Mouse (Mus musculus): ENCODE measurements at regions not wholly inside any gene's neighbourhood (a gene's known extent, or its start where the extent isn't known, plus 50 kb on each side); places are given as distances from the start of the nearest gene placed in this dataset.
"Not testable (repeated sequence)": the region's sequence is repeated elsewhere in the genome, so short reads cannot be mapped to it uniquely, and the experiment has no call there.

DNA sequence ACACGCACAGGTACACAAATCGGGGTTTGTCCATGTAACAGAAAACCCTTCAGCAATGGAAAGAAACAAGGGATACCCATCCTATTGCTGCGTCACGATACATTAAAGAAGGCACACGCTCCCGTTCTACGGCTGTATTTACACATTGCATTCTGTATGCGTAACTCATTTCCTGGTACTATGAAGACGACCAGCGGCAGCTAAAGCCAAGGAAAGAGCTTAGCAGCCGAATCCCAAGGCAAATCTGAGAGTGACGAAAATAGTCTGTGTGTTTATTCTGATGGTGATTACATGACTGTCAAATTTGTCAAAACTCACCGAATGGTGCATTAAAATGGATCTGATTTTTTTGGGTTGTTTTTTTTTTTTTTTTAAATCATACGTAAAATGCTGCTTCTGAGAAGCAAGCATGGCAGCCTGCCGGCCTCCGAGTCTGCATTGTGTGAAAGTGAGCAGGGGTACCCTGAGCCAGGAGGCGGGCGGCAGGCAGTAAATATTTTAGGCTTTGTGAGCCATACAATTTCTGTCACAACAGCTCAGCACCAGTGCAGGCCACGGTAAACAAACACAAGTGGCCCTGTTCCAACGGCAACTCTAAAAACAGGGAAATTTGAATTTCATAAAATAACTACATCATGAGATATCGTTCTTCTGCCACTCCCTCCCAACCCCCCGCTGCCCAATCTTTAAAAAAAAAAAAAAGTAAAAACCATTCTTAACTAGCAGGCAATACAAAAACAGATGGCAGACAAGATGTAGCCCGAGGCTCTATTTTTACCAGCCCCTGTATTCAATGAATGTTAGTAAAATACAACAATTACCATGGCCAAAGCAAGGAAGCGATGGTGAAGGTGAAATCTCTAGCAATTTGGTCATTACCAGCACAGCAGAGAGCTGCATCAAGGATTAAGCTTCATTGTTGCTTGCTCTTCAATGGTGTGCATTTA, 164.2 kb upstream of the Kit start:
- DNase-seq, result no peak

DNA sequence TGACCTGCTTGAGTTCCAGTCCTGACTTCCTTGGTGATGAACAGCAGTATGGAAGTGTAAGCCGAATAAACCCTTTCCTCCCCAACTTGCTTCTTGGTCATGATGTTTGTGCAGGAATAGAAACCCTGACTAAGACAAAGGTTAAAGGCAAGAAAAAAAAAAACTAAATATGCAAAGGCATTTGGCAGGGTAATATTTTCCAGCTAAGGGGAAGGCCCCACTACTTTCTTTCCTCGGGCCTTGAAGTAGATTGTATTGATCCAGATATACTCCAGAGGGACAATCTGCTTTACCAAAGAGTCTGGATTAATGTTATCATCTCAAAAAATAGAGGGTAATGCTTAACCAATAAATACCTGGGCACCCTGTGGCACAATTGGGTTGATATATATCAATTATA, 155.4 kb upstream of the Kit start:
- DNase-seq, result not testable (repeated sequence)

DNA sequence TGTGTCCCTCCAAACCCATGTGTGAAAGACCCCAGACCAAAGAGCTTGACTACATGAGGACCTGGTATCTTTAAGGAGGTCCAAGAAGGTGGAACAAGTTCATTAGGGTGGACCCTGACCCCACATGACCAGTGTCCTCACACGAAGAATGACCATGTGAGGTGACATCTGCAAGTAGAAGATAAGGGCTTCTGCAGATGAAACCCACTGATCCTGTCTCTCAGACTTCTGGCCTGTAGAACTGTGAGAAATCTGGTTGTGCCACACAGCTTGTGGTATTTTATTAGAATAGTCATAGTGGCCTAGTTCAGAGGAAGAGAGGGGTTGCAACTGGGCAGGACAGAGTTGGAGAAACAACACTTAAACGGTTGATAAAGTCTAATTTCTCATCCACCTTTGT, 141.8 kb upstream of the Kit start:
- no peak for DNase-seq

DNA sequence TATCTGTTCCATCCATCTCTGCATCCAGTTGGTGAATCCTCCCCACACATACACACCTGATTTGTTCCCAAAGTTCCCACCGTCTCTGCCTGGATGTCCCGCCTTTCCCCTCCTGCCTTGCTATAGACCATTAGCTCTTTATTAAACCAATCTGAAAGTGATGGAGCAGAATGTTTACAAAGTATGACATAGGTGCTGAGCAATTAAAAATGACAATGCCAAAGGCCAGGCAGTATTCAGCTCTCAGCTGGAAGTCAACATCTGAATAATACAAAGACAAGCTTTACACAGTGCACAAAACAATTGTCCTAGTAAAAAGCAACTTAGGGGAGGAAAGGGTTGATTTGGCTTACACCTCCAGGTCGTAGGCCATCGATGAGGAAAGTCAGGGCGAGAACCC, 136.8 kb upstream of the Kit start:
- DNase-seq, result no peak

DNA sequence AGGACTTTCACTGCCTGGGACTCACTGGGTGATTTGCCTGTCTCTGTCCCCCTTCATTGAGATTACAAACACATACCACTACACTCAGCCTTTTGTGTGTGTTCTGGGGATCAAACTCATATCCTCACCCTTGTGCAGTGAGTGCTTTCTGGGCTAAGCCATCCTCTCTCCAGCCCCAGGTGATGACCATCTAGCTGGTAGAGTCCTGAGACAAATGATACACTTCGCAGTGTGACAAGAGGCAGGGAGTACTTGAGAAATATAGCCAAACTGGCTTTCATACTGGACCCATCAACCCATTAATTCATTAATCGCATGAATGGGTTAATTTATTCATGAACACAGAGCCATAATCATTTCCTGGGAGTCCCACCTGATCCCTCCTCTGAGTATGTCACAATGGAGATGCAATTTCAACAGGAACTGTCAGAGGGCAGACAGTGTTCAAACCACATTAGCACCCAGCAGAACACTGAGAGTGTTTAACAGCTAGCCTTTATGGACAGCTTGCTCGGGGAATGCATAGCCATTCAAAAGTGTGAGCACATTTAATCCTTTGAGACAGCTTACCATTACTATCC, 130.6 kb upstream of the Kit start:
- DNase-seq, result no peak

DNA sequence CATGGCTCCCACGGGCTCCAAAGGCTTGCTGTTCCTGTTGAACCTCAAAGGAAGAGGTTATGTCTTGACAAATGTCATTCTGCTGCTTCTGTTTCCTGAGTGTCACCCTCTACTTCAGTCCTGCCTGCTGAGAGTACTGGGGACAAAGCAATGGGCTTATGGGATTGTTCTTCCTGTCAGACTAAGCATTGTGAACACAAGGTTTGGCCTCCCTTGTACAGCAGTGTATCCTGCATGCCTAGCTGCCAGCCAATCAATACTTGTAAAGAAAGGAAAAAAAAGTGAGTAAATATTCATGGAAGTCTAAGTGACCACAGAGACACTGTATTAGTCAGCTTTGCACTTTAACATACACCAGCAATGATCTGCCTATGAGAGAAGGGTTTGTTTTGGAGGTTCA, 128.3 kb upstream of the Kit start:
- no peak for DNase-seq

DNA sequence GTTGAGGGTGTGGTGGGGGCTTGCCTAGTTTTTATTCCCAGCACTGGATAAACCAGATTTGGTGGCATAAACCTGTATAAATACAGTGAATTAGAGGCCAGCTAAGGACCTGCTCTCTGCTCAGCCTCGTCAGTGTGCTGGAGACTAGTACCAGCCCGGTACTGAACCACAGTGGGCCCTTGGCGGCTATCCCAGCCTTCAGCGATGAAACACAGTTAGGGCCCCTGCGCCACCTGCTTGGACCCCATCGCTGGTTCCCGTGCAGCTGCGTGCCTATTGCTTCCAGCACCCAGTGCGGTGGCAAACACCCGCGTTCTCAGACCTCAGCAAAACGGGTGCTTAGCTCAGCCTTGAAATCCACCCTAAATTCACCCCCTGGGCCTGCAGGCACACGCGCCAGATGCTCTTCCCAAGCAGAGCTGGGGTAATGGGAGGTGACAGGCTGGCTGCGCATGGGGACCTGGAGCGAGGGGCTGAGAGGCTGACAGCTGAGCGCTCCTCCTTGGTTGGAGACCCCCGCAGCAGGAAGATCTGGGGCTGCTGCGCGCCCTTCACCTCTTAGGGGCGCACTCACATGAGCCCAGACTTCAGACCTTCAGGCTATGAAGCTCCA, 124.7 kb upstream of the Kit start:
- no peak for DNase-seq

DNA sequence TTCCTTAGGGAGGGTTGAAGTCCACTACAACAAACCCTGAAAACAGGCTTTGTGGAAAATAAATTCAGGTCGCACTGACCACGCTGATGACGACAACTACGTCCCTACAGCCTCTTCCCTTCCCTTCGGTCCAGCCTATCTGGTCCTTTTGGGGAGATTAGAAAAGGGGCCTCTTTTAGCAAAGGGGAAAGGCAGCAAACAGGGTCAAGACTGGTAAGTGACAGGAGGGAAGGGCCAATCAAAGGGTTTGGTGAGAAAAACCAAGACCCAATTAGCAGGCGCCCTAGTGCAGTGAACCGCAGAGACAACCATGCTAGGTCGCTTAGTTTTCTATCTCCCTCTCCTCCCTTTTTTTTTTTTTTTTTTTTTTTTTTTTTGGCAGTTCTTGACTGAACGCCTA, 124.2 kb upstream of the Kit start:
- DNase-seq, result no peak

DNA sequence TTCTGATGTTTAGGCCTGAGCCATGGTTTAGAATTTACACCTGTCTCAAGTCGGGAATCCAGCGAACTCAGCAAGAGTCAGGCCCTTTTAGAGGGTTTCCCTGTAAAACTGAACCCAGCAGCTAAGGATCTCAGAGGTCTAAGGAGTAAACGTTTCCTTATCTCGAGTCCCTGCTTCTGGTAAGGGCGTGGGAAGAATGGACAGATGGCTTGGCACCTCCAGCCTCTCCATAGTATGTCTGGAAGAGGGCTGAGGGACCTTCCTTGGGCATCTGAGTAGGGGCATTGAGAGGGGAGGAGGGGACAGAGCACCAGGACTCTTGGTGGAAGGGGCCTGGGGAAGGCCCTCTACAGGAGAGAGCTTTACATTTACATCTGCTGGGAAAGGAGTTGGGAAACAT, 123.6 kb upstream of the Kit start:
- DNase-seq, result no peak

DNA sequence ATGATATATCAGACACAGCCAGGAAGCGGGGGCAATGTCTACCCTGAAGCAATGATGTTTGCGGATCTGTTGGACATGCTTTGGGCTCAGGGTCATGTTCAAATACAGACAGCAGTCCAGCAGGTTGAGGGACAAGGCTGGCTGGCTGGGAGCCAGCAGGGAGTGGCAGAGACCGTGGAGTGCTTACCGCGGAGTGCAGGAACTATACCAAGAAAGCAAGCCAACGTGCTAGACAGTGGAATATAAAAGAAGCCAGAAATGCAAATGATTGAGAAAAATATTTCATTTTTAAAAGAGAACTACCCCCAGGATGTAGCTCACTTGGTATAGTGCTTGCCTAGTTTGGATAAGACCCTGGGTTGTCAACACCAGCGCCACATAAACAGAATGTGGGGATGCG, 123.0 kb upstream of the Kit start:
- DNase-seq, result peak; percentile 58

DNA sequence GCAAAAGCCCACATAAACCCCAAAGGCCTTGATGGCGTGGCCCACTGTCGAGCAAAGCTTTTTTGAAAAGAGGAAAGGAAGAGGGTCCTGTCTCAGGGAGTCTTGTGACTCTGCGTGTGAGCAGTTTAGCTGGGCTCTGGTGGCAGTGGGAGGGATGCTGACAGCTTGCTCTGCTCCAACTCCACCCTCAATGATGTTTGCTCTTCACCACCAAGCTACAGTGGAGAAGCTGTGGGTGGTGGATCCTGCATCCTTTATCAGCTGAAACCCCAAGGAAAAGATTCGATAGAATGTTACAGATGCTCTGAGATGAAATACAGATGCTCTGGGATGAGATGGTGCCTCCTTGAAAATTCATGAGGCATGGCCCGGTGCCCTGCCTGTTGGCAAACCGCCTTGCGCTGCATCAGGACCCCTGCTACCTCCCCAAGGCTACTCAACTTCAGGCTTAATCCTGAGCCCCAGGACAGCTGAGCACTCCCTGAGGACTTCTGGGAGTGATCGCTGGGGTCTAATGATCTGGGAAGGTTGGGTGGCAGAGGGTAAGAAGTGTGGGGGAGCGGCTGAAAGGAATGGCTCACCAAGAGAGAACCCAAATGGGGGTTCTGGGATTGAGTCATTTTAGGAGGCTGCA, 120.8 kb upstream of the Kit start:
- DNase-seq, result no peak

DNA sequence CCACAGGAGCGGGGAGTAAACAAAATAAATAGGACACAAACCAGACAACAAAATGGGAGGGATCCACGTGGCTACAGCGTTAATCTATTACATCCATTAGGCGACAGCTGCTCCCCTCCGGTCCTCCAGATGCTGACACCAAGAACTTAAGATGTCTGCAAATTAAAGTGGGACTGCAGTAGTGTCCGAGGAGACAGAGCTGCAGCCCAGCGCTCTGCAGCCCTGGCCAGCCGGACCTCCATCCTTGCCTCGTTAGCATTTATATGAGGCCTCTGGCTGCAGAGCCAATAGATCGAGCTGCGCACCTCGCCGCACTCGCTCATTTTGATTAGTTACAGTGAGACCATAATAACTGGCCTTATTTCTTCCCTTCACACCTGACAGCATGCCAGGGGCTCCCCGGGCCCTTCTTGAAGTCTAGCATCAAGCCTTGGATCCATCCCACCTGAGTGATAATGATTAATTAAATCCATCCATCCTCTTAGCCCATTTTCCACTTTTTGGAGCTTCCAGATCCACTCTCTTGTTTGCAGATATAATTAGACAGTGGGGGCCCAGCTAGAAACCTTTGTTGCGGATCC, 119.7 kb upstream of the Kit start:
- DNase-seq, result no peak

DNA sequence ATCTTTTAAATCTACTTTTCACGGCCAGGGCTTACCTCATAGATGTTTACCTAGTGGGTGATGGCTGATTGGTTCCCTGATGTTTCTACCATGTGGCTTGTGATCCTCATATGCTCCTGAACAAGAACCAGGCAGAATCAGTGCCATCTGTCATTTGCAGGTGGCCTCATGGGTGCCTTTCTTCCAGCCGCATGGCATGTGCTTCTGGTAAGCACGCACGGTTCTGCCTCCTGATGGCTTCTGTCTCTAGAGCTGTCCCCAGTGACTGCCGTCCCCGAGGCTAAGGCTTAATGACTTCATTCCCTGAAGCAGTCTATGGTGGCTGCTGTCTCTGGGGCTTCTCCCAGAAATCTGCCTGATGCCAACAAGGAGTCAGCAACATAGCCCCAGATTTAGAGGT, 117.3 kb upstream of the Kit start:
- no peak for DNase-seq

DNA sequence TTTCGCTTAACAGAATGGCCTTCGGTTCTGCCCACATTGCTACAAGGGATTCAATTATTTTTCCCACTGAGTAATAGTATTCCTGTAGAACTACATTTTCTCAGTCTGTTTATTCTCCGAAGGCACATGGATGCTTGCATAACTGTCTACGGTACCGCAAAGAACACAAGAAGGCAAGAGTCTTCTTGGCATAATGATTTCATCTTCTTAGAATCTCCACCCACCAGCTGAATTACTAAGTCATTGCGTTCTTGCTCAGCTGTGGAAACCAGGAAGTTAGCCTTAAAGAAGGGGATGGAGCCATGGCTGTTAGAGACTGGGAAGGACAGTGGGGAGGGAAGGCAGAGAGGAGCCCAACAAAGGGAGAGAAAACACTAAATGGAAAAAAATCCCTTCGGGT, 116.4 kb upstream of the Kit start:
- no peak for DNase-seq

DNA sequence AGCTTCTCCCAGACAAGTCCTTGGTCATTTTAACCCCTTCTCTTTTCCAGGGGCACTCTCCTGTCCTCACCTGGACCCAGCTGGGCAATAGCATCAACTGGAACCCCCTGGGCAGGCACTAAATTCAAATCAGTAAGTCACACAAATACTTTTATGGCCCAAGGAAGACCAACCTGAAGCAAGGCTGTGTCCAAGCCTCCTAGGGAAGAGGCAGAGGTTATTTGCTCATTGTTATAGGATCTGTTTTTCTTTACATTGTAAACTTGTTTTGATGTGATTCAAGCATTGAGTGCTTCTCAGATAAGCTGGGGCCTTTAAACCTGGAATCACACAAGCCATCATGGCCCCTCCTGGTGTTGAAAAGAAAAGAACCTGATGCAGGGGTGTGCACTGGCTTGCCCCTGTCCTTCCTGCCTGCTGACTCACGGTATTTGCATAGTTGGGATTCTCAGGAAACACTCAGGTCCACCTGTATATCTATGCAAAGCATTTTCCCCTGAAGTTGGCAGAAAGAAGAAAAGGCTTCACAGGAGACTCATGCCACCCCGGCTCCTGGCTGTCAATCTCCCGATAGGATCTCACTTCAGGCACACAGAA, 114.9 kb upstream of the Kit start:
- DNase-seq, result no peak

DNA sequence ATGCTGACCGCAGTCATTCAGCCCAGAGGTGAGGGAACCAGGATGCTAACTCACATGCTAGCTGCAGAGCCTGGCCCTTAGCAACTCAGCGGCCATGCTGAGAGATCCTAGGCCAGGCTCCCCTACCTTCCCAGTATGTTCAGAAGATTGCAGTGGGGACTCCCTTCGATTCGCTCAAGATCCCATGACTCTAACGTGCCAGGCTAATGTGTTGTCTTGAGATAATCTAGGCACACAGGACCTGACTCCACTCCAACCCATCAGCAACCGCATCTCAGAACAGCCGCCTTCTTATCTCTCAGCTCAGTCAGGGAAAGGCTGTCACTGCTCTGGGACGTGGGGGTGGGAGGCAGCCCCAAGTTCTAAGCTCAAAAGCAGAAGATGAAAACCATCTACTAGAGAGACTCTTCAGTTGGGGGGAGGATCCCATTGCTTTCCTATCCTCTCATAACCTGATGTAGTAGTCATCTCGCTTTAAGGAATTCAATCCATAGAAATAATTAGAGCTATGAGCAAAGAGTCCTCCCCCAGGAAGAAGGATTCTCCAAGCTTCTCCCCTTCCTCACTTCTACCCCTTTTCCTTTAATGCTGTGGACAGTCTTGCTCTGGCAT, 114.2 kb upstream of the Kit start:
- DNase-seq, result no peak

DNA sequence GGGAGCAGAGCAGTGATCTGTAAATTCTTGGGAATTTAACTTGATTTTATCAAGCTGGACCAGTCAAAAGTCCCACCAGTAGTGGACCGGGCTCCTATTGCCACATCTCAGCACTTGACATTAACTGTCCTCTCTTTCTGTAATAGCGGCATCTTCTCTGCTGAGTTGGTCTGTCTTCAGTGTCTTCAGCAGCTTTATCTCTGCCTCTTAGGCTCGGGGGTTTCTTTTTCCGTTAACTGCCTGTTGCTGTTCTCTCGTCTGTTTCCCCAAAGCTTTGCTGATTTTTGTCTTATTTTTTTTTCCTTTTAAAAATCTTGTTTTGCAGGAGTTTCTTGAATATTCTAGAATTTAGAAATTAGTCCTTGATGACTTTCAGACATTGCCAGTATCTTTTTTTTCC, 113.3 kb upstream of the Kit start:
- DNase-seq, result no peak

DNA sequence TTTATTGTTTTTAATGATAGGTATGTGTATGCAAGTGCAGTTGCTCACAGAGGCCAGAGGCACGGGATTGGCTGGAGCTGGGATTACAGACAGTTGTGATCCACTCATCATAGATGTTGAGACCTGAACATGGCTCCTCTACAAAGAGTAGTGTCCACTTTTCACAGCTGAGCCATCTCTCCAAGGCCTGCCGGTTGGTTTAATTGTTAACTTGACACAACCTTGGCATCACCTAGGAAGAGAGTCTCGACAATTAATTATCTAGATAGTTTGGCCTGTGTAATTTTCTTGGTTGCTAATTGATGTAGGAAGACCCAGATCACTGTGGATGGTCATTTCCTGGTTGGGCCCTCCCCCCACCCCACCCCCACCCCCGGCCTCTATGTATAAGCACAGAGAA, 111.1 kb upstream of the Kit start:
- no peak for DNase-seq

DNA sequence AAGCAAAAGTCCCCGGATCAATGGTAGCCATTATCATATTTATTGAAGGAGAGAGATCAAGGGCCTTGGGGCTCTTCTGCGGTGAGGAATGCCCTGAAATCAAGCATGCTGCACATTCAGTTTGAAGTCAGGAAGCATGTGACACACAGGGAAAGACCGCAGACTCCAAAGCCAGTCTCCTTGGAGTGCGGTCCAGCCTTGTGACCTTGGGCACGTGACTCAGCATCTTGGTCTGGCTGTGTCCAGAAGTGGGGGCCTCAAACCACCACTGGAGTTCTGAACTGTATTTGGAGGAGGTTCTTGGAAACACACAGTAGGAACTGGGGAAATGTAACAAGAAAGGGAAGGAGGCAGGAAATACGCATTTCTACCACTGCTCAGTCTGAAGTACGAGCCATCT, 109.0 kb upstream of the Kit start:
- no peak for DNase-seq

DNA sequence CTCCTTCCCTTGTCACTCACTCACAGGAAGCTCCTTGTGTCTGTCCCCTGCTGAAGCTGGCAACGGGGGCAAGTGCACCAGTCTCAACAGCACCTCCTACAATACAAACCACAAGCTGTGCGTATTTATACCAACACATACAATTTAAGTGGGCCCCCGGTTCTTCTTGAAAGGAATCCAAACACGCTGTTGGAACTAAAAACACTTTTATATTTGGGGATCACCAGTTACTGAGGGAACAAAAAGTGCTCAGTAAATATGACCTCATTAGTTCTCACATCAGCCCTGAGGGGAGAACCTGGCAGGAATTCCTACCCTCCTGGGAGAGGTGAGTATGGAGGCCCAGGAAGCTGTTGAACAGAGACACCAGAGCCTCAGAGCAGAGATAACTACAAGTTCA, 107.8 kb upstream of the Kit start:
- no peak for DNase-seq

DNA sequence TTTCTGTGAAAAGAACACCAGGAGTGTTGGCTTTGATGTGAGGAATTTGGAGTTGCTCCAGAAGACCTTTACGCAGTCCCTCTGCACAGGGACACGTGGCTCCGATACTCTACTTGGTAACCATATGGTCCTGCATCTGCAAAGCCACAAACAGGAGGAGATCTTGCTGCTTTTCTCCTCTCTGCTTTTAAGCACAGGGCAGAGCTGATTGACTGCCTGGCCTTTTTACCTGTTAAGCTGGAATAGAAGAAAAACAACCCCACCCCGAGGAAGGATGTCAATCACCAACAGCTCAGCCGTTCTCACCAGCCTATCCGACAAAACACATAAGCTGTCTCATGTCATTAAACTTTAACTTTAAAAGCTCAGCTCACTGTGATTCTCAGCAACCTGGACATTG, 106.8 kb upstream of the Kit start:
- no peak for DNase-seq

DNA sequence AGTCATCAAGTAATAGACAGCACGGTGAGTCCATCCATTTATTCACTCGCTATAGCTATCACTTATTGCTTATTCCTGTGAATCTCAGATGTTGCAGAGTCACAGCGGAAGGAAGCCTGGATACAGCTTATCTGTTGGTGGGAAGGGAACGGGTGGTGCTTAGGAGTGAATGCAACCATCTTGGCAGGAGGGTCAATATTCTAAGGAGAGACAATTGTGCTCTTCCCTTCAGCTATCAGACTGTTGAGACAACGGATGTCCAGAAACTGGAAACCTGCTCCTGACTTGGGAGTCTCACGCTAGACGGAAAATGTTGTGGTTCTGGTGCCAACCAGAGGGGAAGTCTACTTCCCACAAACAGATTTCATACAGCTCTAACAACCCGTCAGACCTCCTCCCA, 103.7 kb upstream of the Kit start:
- no peak for DNase-seq

DNA sequence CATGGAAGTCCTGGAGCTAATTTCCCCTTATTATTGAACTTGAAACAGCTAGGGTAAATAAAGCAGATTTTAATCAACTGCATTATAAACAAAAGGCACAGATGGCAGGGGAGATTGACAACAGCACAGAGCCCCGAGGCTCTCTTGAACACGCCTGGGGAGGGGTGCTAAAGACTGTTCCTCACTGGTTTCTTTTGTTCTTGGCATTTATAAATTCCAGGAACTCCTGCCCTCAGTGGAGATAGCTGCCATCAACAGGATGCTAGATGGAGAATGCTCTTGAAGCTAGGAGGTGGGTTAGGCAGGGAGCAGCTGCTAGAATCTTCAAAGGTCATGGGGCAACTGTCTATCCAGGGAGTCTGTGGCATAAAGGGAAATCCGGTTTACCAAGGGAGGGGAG, 102.2 kb upstream of the Kit start:
- peak; percentile 35 for DNase-seq
